Mouse (Mus musculus) heart, postnatal 0 days (tissue): ENCODE measurements around the gene 6330403K07Rik.
A peak's percentile ranks its signal among the peaks of the same experiment; 100 is the strongest.

Experiments
- CTCF ChIP-seq: IDR thresholded peaks from 2 replicates; pipeline ENCODE4 v1.5.1; 2016; ENCODE audit warnings: antibody characterized with exemption, control low read depth, low read depth
- EP300 ChIP-seq: IDR thresholded peaks from 2 replicates; pipeline ENCODE4 v1.6.1; 2016; ENCODE audit warnings: antibody characterized with exemption, low read depth

GRCm38 (mm10) chr11:71004316-71004773 lies 29.0 kb downstream of the 6330403K07Rik start, which contains the start of gene Dhx33:
- peak; percentile 31 for TF ChIP-seq CTCF
- no peak for TF ChIP-seq EP300
